Mouse (Mus musculus): ENCODE results near the gene Ube3c. TPM values are rescaled to one million over a fixed set of nuclear protein-coding genes. Genes with fewer than 3 reads are reported as not detected.

The Ube3c gene
- total and polyA plus RNA-seq, 3 experiments: 3.8 to 49.5 (median 35.8) TPM

DNA sequence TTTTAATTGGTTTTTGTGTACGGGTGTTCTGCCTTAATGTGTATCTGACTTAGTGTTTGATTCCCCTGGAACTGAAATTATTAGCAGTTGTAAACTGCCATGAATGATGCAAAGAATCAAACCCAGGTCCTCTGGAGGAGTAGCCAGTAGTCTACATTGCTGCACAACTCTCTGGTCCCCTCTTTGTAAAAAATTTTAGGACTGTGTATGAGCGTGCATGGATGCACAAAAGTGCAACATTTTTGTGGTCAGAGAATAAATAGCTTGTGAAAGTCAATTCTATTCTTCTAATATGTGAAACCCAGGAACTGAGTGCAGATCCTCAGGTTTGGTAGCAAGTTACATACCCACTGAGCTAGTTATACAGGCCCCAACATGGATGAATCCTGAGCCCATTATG lies 96.3 kb downstream of the Ube3c start:
- Histone ChIP-seq H3K36me3 (replicated peaks) (peaks cover 90% of the 10 kb centered on the region), H3K9me3 (replicated peaks) (no peaks in the 10 kb centered on the region), H3K4me1 (ENCODE audit: insufficient read depth, low read depth, low read length) (no peaks in the 10 kb centered on the region), H3K27me3 (ENCODE audit: insufficient read depth, low read length) (no peaks in the 10 kb centered on the region), H3K4me3 (ENCODE audit: low read depth, low read length) (no peak overlapping the region)
- no peak for DNase-seq (ENCODE audit: low spot score)
- TF ChIP-seq GATA1 (IDR thresholded peaks at IDR 0.05; ENCODE audit: borderline replicate concordance, low read length) (no peak), CTCF (IDR thresholded peaks at IDR 0.05; ENCODE audit: low read depth, low read length) (no peak), GATA2 (IDR thresholded peaks at IDR 0.05; ENCODE audit: borderline replicate concordance, low read depth, low read length) (no peak), POLR2AphosphoS5 (IDR thresholded peaks at IDR 0.05; ENCODE audit: insufficient replicate concordance, low read depth, low read length) (no peak), TAL1 (conservative IDR thresholded peaks at IDR 0.05; ENCODE audit: low read depth, low read length) (no peak)
- no peak for ATAC-seq (ENCODE audit: extremely low read depth, insufficient number of reproducible peaks, low FRiP score, poor library complexity, severe bottlenecking)

- H3K27me3 ChIP-seq (ENCODE audit: insufficient read depth, low read length): no peaks in the 10 kb centered on the region
- H3K9me3 ChIP-seq (replicated peaks): no peaks in the 10 kb centered on the region
- TF ChIP-seq POLR2AphosphoS5 (IDR thresholded peaks at IDR 0.05; ENCODE audit: insufficient replicate concordance, low read depth, low read length): no peak
- no peak for TF ChIP-seq TAL1 (conservative IDR thresholded peaks at IDR 0.05; ENCODE audit: low read depth, low read length)
- no peak for TF ChIP-seq GATA2 (IDR thresholded peaks at IDR 0.05; ENCODE audit: borderline replicate concordance, low read depth, low read length)
- no peak for TF ChIP-seq CTCF (IDR thresholded peaks at IDR 0.05; ENCODE audit: low read depth, low read length)
- TF ChIP-seq GATA1 (IDR thresholded peaks at IDR 0.05; ENCODE audit: borderline replicate concordance, low read length): no peak
- ATAC-seq (ENCODE audit: extremely low read depth, insufficient number of reproducible peaks, low FRiP score, poor library complexity, severe bottlenecking): no peak
- H3K4me1 ChIP-seq (ENCODE audit: insufficient read depth, low read depth, low read length): no peaks in the 10 kb centered on the region
- no peak for DNase-seq (ENCODE audit: low spot score)
- peaks cover 86% of the 10 kb centered on the region for H3K36me3 ChIP-seq (replicated peaks)
- no peak overlapping the region for H3K4me3 ChIP-seq (ENCODE audit: low read depth, low read length)
Observed at GRCm38 (mm10) chr5:29672551-29672950, 103.5 kb downstream of the Ube3c start.

GRCm38 (mm10) chr5:29674305-29674704 lies 105.3 kb downstream of the Ube3c start:
- Histone ChIP-seq H3K36me3 (replicated peaks) (peaks cover 73% of the 10 kb centered on the region), H3K4me1 (ENCODE audit: insufficient read depth, low read depth, low read length) (no peaks in the 10 kb centered on the region), H3K4me3 (ENCODE audit: low read depth, low read length) (no peak overlapping the region), H3K9me3 (replicated peaks) (no peaks in the 10 kb centered on the region), H3K27me3 (ENCODE audit: insufficient read depth, low read length) (no peaks in the 10 kb centered on the region)
- TF ChIP-seq GATA2 (IDR thresholded peaks at IDR 0.05; ENCODE audit: borderline replicate concordance, low read depth, low read length): no peak
- TF ChIP-seq CTCF (IDR thresholded peaks at IDR 0.05; ENCODE audit: low read depth, low read length): no peak
- no peak for TF ChIP-seq POLR2AphosphoS5 (IDR thresholded peaks at IDR 0.05; ENCODE audit: insufficient replicate concordance, low read depth, low read length)
- TF ChIP-seq GATA1 (IDR thresholded peaks at IDR 0.05; ENCODE audit: borderline replicate concordance, low read length): no peak
- no peak for TF ChIP-seq TAL1 (conservative IDR thresholded peaks at IDR 0.05; ENCODE audit: low read depth, low read length)
- ATAC-seq (ENCODE audit: extremely low read depth, insufficient number of reproducible peaks, low FRiP score, poor library complexity, severe bottlenecking): no peak
- no peak for DNase-seq (ENCODE audit: low spot score)

DNA sequence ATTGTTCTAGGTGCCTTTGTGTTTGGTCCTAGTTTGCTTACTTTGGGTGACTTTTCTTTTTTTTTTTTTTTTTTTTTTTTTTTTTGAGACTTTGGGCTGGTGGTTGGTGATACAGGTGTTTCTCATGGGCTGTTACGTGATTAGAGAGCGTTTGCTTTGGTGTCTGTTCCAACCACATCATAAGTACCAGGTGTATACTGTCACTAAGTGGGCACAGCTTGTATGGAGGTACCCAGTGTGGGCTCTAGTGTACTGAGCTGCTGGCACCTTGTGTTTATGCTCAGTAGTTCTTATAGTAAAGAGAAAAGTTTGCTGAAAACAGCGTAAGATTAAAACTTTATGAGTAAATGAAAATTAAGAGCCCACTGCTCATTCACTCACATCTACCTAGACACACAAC lies 107.4 kb downstream of the Ube3c start:
- H3K4me3 ChIP-seq (ENCODE audit: low read depth, low read length): no peak overlapping the region
- TF ChIP-seq GATA2 (IDR thresholded peaks at IDR 0.05; ENCODE audit: borderline replicate concordance, low read depth, low read length): no peak
- H3K36me3 ChIP-seq (replicated peaks): peaks cover 63% of the 10 kb centered on the region
- H3K4me1 ChIP-seq (ENCODE audit: insufficient read depth, low read depth, low read length): no peaks in the 10 kb centered on the region
- no peaks in the 10 kb centered on the region for H3K9me3 ChIP-seq (replicated peaks)
- ATAC-seq (ENCODE audit: extremely low read depth, insufficient number of reproducible peaks, low FRiP score, poor library complexity, severe bottlenecking) (no peak), DNase-seq (ENCODE audit: low spot score) (no peak)
- no peaks in the 10 kb centered on the region for H3K27me3 ChIP-seq (ENCODE audit: insufficient read depth, low read length)

- Histone ChIP-seq H3K9me3 (replicated peaks) (peaks cover 2% of the 10 kb centered on the region; the same call in 1 of the 2 replicates), H3K4me3 (ENCODE audit: low read depth, low read length) (no peak overlapping the region), H3K4me1 (ENCODE audit: insufficient read depth, low read depth, low read length) (peaks cover 2% of the 10 kb centered on the region; the same call in 1 of the 2 replicates), H3K36me3 (replicated peaks) (peaks cover 10% of the 10 kb centered on the region), H3K27me3 (ENCODE audit: insufficient read depth, low read length) (no peaks in the 10 kb centered on the region; the same call in 1 of the 2 replicates)
- ATAC-seq (ENCODE audit: extremely low read depth, insufficient number of reproducible peaks, low FRiP score, poor library complexity, severe bottlenecking) (no peak), DNase-seq (ENCODE audit: low spot score) (no peak)
- TF ChIP-seq CTCF (IDR thresholded peaks at IDR 0.05; ENCODE audit: low read depth, low read length): no peak
- no peak for TF ChIP-seq GATA1 (IDR thresholded peaks at IDR 0.05; ENCODE audit: borderline replicate concordance, low read length)
- TF ChIP-seq POLR2AphosphoS5 (IDR thresholded peaks at IDR 0.05; ENCODE audit: insufficient replicate concordance, low read depth, low read length): no peak
- TF ChIP-seq GATA2 (IDR thresholded peaks at IDR 0.05; ENCODE audit: borderline replicate concordance, low read depth, low read length): no peak
Observed at GRCm38 (mm10) chr5:29685085-29685484, 116.0 kb downstream of the Ube3c start.

GRCm38 (mm10) chr5:29687671-29688070 lies 118.6 kb downstream of the Ube3c start:
- DNase-seq (ENCODE audit: low spot score) (peak; percentile 18), ATAC-seq (ENCODE audit: extremely low read depth, insufficient number of reproducible peaks, low FRiP score, poor library complexity, severe bottlenecking) (no peak)
- no peak overlapping the region for H3K4me3 ChIP-seq (ENCODE audit: low read depth, low read length)
- H3K4me1 ChIP-seq (ENCODE audit: insufficient read depth, low read depth, low read length): peaks cover 2% of the 10 kb centered on the region; the same call in 1 of the 2 replicates
- peaks cover 9% of the 10 kb centered on the region; the same call in 1 of the 2 replicates for H3K27me3 ChIP-seq (ENCODE audit: insufficient read depth, low read length)
- no peaks in the 10 kb centered on the region for H3K9me3 ChIP-seq (replicated peaks)
- H3K36me3 ChIP-seq (replicated peaks): peaks cover 2% of the 10 kb centered on the region
- TF ChIP-seq GATA2 (IDR thresholded peaks at IDR 0.05; ENCODE audit: borderline replicate concordance, low read depth, low read length) (no peak), CTCF (IDR thresholded peaks at IDR 0.05; ENCODE audit: low read depth, low read length) (peak; percentile 52)

GRCm38 (mm10) chr5:29688352-29688751 lies 119.3 kb downstream of the Ube3c start:
- Histone ChIP-seq H3K36me3 (replicated peaks) (peaks cover 2% of the 10 kb centered on the region), H3K4me1 (ENCODE audit: insufficient read depth, low read depth, low read length) (peaks cover 2% of the 10 kb centered on the region; the same call in 1 of the 2 replicates), H3K4me3 (ENCODE audit: low read depth, low read length) (no peak overlapping the region), H3K27me3 (ENCODE audit: insufficient read depth, low read length) (peaks cover 9% of the 10 kb centered on the region; the same call in 1 of the 2 replicates), H3K9me3 (replicated peaks) (no peaks in the 10 kb centered on the region)
- no peak for TF ChIP-seq TAL1 (conservative IDR thresholded peaks at IDR 0.05; ENCODE audit: low read depth, low read length)
- no peak for TF ChIP-seq GATA2 (IDR thresholded peaks at IDR 0.05; ENCODE audit: borderline replicate concordance, low read depth, low read length)
- no peak for TF ChIP-seq GATA1 (IDR thresholded peaks at IDR 0.05; ENCODE audit: borderline replicate concordance, low read length)
- no peak for TF ChIP-seq CTCF (IDR thresholded peaks at IDR 0.05; ENCODE audit: low read depth, low read length)
- no peak for TF ChIP-seq POLR2AphosphoS5 (IDR thresholded peaks at IDR 0.05; ENCODE audit: insufficient replicate concordance, low read depth, low read length)
- ATAC-seq (ENCODE audit: extremely low read depth, insufficient number of reproducible peaks, low FRiP score, poor library complexity, severe bottlenecking) (no peak), DNase-seq (ENCODE audit: low spot score) (no peak)
